Mouse (Mus musculus): ENCODE measurements around the gene Ahr.

Gene Ahr

GRCm38 (mm10) chr12:35534754-35535236 is at the start of gene Ahr:
TSS of gene Ahr (minus strand) at chr12:35535038.
- peak; percentile 92 for DNase-seq

- no peak for DNase-seq
Measured at GRCm38 (mm10) chr12:35578826-35579225, 44.0 kb upstream of the Ahr start.

- DNase-seq, result peak; percentile 8
Measured at GRCm38 (mm10) chr12:35576107-35576506, 41.3 kb upstream of the Ahr start.

- no peak for DNase-seq
Measured at GRCm38 (mm10) chr12:35573713-35574112, 38.9 kb upstream of the Ahr start.

GRCm38 (mm10) chr12:35562826-35563225 is 28.0 kb upstream of the Ahr start:
- DNase-seq, result no peak

- DNase-seq, result no peak
Measured at GRCm38 (mm10) chr12:35558868-35559267, 24.0 kb upstream of the Ahr start.

- DNase-seq, result no peak
Measured at GRCm38 (mm10) chr12:35555925-35556324, 21.1 kb upstream of the Ahr start.

GRCm38 (mm10) chr12:35554309-35554708 is 19.5 kb upstream of the Ahr start:
- DNase-seq, result no peak

GRCm38 (mm10) chr12:35553174-35553573 is 18.3 kb upstream of the Ahr start:
- no peak for DNase-seq

GRCm38 (mm10) chr12:35550299-35550698 is 15.5 kb upstream of the Ahr start:
- DNase-seq, result no peak

GRCm38 (mm10) chr12:35542836-35543235 is 8.0 kb upstream of the Ahr start:
- no peak for DNase-seq

GRCm38 (mm10) chr12:35538843-35539242 is 4.0 kb upstream of the Ahr start:
- DNase-seq, result no peak

GRCm38 (mm10) chr12:35534114-35534753 is 604 bp downstream of the Ahr start:
- DNase-seq, result peak; percentile 26

- DNase-seq, result no peak
Measured at GRCm38 (mm10) chr12:35533748-35534113, 1.1 kb downstream of the Ahr start.

- DNase-seq, result no peak
Measured at GRCm38 (mm10) chr12:35533133-35533532, 1.7 kb downstream of the Ahr start.

- DNase-seq, result peak; percentile 70
Measured at GRCm38 (mm10) chr12:35532151-35532550, 2.7 kb downstream of the Ahr start.

- no peak for DNase-seq
Measured at GRCm38 (mm10) chr12:35530587-35530986, 4.3 kb downstream of the Ahr start.

GRCm38 (mm10) chr12:35527429-35527828 is 7.4 kb downstream of the Ahr start:
- DNase-seq, result peak; percentile 58

- DNase-seq, result no peak
Measured at GRCm38 (mm10) chr12:35522585-35523103, 12.2 kb downstream of the Ahr start.

GRCm38 (mm10) chr12:35515621-35516020 is 19.2 kb downstream of the Ahr start:
- no peak for DNase-seq

- DNase-seq, result no peak
Measured at GRCm38 (mm10) chr12:35514671-35515070, 20.2 kb downstream of the Ahr start.

GRCm38 (mm10) chr12:35510711-35511110 is 24.1 kb downstream of the Ahr start:
- no peak for DNase-seq

- no peak for DNase-seq
Measured at GRCm38 (mm10) chr12:35506383-35506782, 28.5 kb downstream of the Ahr start.

- no peak for DNase-seq
Measured at GRCm38 (mm10) chr12:35504081-35504480, 30.8 kb downstream of the Ahr start.

- no peak for DNase-seq
Measured at GRCm38 (mm10) chr12:35503586-35503985, 31.3 kb downstream of the Ahr start.

Measured in liver (tissue).